Mouse (Mus musculus) heart, adult 2 months (tissue): ENCODE measurements around the gene Perm1.

Source experiments
- CTCF ChIP-seq: fragments of 200-600 bp; IDR thresholded peaks from 2 replicates; pipeline ENCODE4 v1.8.1; 2022; ENCODE audit warnings: antibody characterized with exemption, mild to moderate bottlenecking, moderate library complexity
- EP300 ChIP-seq: fragments of 200-500 bp; IDR thresholded peaks from 2 replicates; pipeline ENCODE4 v1.6.1; 2011; ENCODE audit warnings: low read depth, low read length, control low read depth; ENCODE audit not compliant: insufficient read depth

DNA sequence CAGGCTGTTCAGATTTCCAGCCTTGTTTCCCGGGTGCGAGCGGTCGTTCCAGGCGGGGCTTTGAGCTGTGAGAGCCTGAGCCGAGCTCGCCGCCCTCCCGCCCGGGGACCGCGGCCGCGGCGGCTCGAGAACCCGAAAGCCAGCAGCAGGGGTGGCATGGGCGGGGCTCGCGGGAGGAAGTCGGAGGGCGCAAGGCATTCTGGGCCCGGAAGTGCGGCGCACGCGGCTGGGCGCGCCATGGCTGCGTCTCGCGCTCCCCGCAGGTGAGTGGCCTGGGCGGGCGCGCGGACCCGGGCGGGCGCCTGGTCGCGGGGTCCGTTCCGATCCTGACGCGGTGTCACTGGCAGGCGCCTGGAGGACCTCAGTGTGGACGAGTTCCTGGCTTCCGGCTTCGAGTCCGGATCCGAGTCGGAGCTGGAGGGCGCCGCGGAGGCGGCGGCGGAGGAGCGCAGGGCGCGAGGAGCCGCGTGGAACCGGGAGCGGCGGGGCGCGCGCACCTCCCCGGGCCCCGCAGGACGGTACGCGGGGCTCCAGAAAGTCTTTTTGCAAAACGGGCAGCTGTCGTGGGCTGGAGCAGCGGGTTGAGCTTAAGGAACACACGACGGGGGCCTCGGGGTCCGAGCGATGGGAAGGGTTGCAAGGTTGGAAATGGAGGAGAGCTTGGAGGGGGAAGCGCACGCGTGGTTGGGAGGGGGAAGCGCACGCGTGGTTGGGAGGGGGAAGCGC, 20.3 kb downstream of the Perm1 start, which contains the start of gene Noc2l:
- TF ChIP-seq CTCF (no peak), EP300 (no peak)
